Mouse (Mus musculus): ENCODE data around the gene Gchfr. TPM values are rescaled to one million over a fixed set of nuclear protein-coding genes. Genes with fewer than 3 reads are reported as not detected.
A peak's percentile ranks its signal among the peaks of the same experiment; 100 is the strongest.

The Gchfr gene
- total and polyA plus RNA-seq, 2 experiments from 2014 or later = 9.8 to 16.8 TPM

- Histone ChIP-seq H3K36me3 (ENCODE audit: insufficient read depth, low read length) (peaks cover 27% of the 10 kb centered on the region), H3K4me2 (ENCODE audit: low read depth, low read length) (peak within 1 kb of the TSS; percentile 74), H3K4me3 (ENCODE audit: low read length) (peak within 1 kb of the TSS; percentile 77), H3K27ac (peak within 1 kb of the TSS; percentile 87), H3K9ac (replicated peaks; ENCODE audit: low read length) (peak within 1 kb of the TSS; percentile 66), H3K4me1 (ENCODE audit: insufficient read depth, low read length) (peaks cover 4% of the 10 kb centered on the region), H3K9me3 (ENCODE audit: low read length) (no peaks in the 10 kb centered on the region), H3K27me3 (ENCODE audit: insufficient read depth, low read length) (no peaks in the 10 kb centered on the region)
- no peak; the same call in 1 of the 2 replicates for TF ChIP-seq CTCF (IDR thresholded peaks at IDR 0.05; ENCODE audit: low read depth)
- WGBS = under 1% methylated on average over 51 of the region's 51 CpGs
- ATAC-seq (peak; percentile 98), DNase-seq (ENCODE audit: low spot score) (peak; percentile 99)
Observed at GRCm38 (mm10) chr2:119208344-119209175, 41.0 kb downstream of the Gchfr start, which contains the start of the genes Zfyve19 and Dnajc17. Gene Zfyve19 (plus strand): TSS chr2:119208617. Gene Dnajc17 (minus strand): TSS chr2:119208795.

- 2% methylated on average over 13 of the region's 13 CpGs for WGBS
- ATAC-seq (no peak), DNase-seq (ENCODE audit: low spot score) (peak; percentile 42)
- Histone ChIP-seq H3K9ac (replicated peaks; ENCODE audit: low read length) (peak overlapping the region; percentile 66), H3K4me3 (ENCODE audit: low read length) (peak overlapping the region; percentile 77), H3K4me1 (ENCODE audit: insufficient read depth, low read length) (peaks cover 4% of the 10 kb centered on the region), H3K27ac (peak overlapping the region; percentile 87), H3K9me3 (ENCODE audit: low read length) (no peaks in the 10 kb centered on the region), H3K27me3 (ENCODE audit: insufficient read depth, low read length) (no peaks in the 10 kb centered on the region), H3K4me2 (ENCODE audit: low read depth, low read length) (peak overlapping the region; percentile 74), H3K36me3 (ENCODE audit: insufficient read depth, low read length) (peaks cover 27% of the 10 kb centered on the region)
- no peak for TF ChIP-seq CTCF (IDR thresholded peaks at IDR 0.05; ENCODE audit: low read depth)
Observed at GRCm38 (mm10) chr2:119209176-119209507, 41.6 kb downstream of the Gchfr start.

Other genes with a start within 250 kb of the Gchfr start
- gene Chst14, start 241.3 kb upstream of the Gchfr start, total RNA-seq (2014; rRNA removed) = 6.2 and 8.5 TPM in 2 replicates
- gene Chst14, start 241.3 kb upstream of the Gchfr start, polyA plus RNA-seq (2015; fragmentation: Nextera tagmentation; extraction: Ambion mirVana) = 4.7 and 4.9 TPM in 2 replicates
- 26.1 and 33.1 TPM in 2 replicates for gene Ccdc32, start 138.4 kb upstream of the Gchfr start, total RNA-seq (2014; rRNA removed)
- 47.7 and 47.9 TPM in 2 replicates for gene Ccdc32, start 138.4 kb upstream of the Gchfr start, polyA plus RNA-seq (2015; fragmentation: Nextera tagmentation; extraction: Ambion mirVana)
- gene Rpusd2, start 133.0 kb upstream of the Gchfr start, total RNA-seq (2014; rRNA removed) = 10.4 and 11.2 TPM in 2 replicates
- gene Rpusd2, start 133.0 kb upstream of the Gchfr start, polyA plus RNA-seq (2015; fragmentation: Nextera tagmentation; extraction: Ambion mirVana) = 3.3 and 4.5 TPM in 2 replicates
- gene Knl1, start 120.7 kb upstream of the Gchfr start, total RNA-seq (2014; rRNA removed) = 3.0 and 3.7 TPM in 2 replicates
- gene Knl1, start 120.7 kb upstream of the Gchfr start, polyA plus RNA-seq (2015; fragmentation: Nextera tagmentation; extraction: Ambion mirVana) = 10.0 and 14.3 TPM in 2 replicates
- 3.6 and 3.8 TPM in 2 replicates for gene Rad51, start 55.0 kb upstream of the Gchfr start, total RNA-seq (2014; rRNA removed)
- gene Rad51, start 55.0 kb upstream of the Gchfr start, polyA plus RNA-seq (2015; fragmentation: Nextera tagmentation; extraction: Ambion mirVana) = 9.0 and 9.6 TPM in 2 replicates
- 30.5 and 34.7 TPM in 2 replicates for gene Rmdn3, start 10.7 kb upstream of the Gchfr start, total RNA-seq (2014; rRNA removed)
- gene Rmdn3, start 10.7 kb upstream of the Gchfr start, polyA plus RNA-seq (2015; fragmentation: Nextera tagmentation; extraction: Ambion mirVana) = 38.7 and 39.8 TPM in 2 replicates
- gene Gm14137, start 6.7 kb downstream of the Gchfr start, total RNA-seq (2014; rRNA removed) = 0.36 TPM in 1 of 2 replicates, not detected in the other
- gene Gm14137, start 6.7 kb downstream of the Gchfr start, polyA plus RNA-seq (2015; fragmentation: Nextera tagmentation; extraction: Ambion mirVana) = 0.28 and 0.29 TPM in 2 replicates
- 26.2 and 35.1 TPM in 2 replicates for gene Zfyve19, start 40.8 kb downstream of the Gchfr start, total RNA-seq (2014; rRNA removed)
- gene Zfyve19, start 40.8 kb downstream of the Gchfr start, polyA plus RNA-seq (2015; fragmentation: Nextera tagmentation; extraction: Ambion mirVana) = 50.2 and 53.1 TPM in 2 replicates
- 3.0 and 7.1 TPM in 2 replicates for gene Dnajc17, start 41.0 kb downstream of the Gchfr start, total RNA-seq (2014; rRNA removed)
- 20.3 and 21.9 TPM in 2 replicates for gene Dnajc17, start 41.0 kb downstream of the Gchfr start, polyA plus RNA-seq (2015; fragmentation: Nextera tagmentation; extraction: Ambion mirVana)
- not detected in 2 replicates for gene Ppp1r14d, start 62.1 kb downstream of the Gchfr start, total RNA-seq (2014; rRNA removed)
- not detected in 2 replicates for gene Ppp1r14d, start 62.1 kb downstream of the Gchfr start, polyA plus RNA-seq (2015; fragmentation: Nextera tagmentation; extraction: Ambion mirVana)
- gene Spint1, start 69.6 kb downstream of the Gchfr start, total RNA-seq (2014; rRNA removed) = 3.0 and 3.7 TPM in 2 replicates
- gene Spint1, start 69.6 kb downstream of the Gchfr start, polyA plus RNA-seq (2015; fragmentation: Nextera tagmentation; extraction: Ambion mirVana) = 1.1 and 1.2 TPM in 2 replicates
- gene Rhov, start 103.5 kb downstream of the Gchfr start, total RNA-seq (2014; rRNA removed) = 28.3 and 28.4 TPM in 2 replicates
- gene Rhov, start 103.5 kb downstream of the Gchfr start, polyA plus RNA-seq (2015; fragmentation: Nextera tagmentation; extraction: Ambion mirVana) = 31.8 and 32.6 TPM in 2 replicates
- 32.7 and 34.0 TPM in 2 replicates for gene Vps18, start 121.0 kb downstream of the Gchfr start, total RNA-seq (2014; rRNA removed)
- 18.3 and 20.5 TPM in 2 replicates for gene Vps18, start 121.0 kb downstream of the Gchfr start, polyA plus RNA-seq (2015; fragmentation: Nextera tagmentation; extraction: Ambion mirVana)
- gene Dll4, start 158.0 kb downstream of the Gchfr start, total RNA-seq (2014; rRNA removed) = 4.2 and 4.3 TPM in 2 replicates
- gene Dll4, start 158.0 kb downstream of the Gchfr start, polyA plus RNA-seq (2015; fragmentation: Nextera tagmentation; extraction: Ambion mirVana) = 2.4 and 2.6 TPM in 2 replicates
- gene Chac1, start 183.5 kb downstream of the Gchfr start, total RNA-seq (2014; rRNA removed) = 12.4 and 22.6 TPM in 2 replicates
- gene Chac1, start 183.5 kb downstream of the Gchfr start, polyA plus RNA-seq (2015; fragmentation: Nextera tagmentation; extraction: Ambion mirVana) = 11.4 and 12.6 TPM in 2 replicates

All from hindbrain, postnatal 0 days (tissue).